Mouse (Mus musculus): ENCODE results near the gene Tmem214. TPM values are rescaled to one million over a fixed set of nuclear protein-coding genes. Genes with fewer than 3 reads are reported as not detected.
A peak's percentile ranks its signal among the peaks of the same experiment; 100 is the strongest.

The Tmem214 gene
- polyA plus RNA-seq, 1 experiment from 2014 or later = 95.2 TPM

DNA sequence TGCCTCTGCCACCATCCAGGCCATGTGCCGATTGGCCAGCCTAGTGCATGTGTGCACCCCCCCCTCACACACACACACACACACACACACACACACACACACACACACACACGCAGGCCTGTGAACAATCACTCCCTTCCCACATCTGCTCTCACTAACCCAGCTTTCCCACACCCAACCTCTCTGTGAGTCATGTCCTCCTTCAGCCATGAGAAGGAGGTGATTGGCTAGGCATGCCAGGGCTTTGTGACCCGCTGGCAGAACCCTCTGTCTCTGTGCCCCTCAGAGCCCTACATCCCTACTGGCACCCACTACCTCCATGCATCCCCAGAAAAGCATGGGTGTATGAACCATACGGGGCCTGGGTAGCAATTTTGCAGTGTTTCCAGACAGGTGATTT lies 14.3 kb upstream of the Tmem214 start:
- 70% methylated on average over 4 of the region's 4 CpGs for WGBS
- ATAC-seq (ENCODE audit: low FRiP score, low read depth) = no peak
- Histone ChIP-seq H3K27me3 (no peaks in the 10 kb centered on the region), H3K27ac (no peak overlapping the region), H3K4me2 (replicated peaks) (no peak overlapping the region), H3K9me3 (no peaks in the 10 kb centered on the region), H3K36me3 (no peaks in the 10 kb centered on the region), H3K4me3 (no peak overlapping the region), H3K9ac (no peak overlapping the region), H3K4me1 (peaks cover 7% of the 10 kb centered on the region; the same call in 1 of the 2 replicates)

DNA sequence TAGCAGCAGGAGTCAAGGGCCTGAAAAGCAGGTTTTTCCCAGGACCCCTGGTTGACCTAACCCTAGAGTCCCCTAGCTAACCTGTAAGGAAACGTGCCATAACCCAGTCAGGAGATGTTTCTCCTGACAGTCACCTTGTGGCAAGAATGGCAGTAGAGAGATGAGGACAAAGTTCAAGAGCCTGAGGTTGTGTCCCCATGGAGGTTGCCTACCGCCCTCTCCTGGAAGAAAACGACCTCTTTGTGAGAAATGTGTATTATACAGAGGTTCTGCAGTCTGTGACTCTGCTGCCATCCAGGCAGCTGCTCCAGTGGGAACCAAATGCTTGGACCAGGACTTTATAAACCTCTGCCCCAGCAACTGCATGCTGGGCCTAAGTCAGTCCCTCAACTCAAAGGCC lies 12.1 kb upstream of the Tmem214 start:
- H3K36me3 ChIP-seq = no peaks in the 10 kb centered on the region
- no peak overlapping the region for H3K4me3 ChIP-seq
- H3K4me2 ChIP-seq (replicated peaks) = no peak overlapping the region
- H3K9me3 ChIP-seq = no peaks in the 10 kb centered on the region
- H3K9ac ChIP-seq = no peak overlapping the region
- no peak for ATAC-seq (ENCODE audit: low FRiP score, low read depth)
- H3K27ac ChIP-seq = no peak overlapping the region
- 51% methylated on average over 3 of the region's 3 CpGs for WGBS
- H3K27me3 ChIP-seq = no peaks in the 10 kb centered on the region
- no peaks in the 10 kb centered on the region; the same call in 1 of the 2 replicates for H3K4me1 ChIP-seq

DNA sequence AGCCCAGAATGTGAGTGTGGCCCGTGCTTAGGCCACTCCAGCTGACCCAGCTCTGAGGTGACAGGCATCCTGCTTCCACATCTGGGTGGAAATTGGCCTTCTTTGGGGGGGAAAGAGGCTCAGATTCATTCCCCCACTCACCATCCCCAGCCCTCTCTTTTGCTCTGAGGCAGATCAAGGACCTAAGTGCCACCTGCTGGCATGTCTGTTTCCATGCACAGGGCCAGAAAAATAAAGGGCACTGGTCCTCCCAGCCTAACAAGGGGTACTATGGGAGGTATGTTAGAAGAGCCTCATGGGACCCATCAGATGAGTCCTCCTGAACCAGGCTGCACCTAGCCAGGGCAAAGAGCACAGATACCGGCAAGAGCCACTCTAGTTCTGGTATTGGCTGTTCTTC lies 11.7 kb upstream of the Tmem214 start:
- no peak overlapping the region for H3K4me3 ChIP-seq
- no peak overlapping the region for H3K27ac ChIP-seq
- no peaks in the 10 kb centered on the region for H3K36me3 ChIP-seq
- no peak overlapping the region for H3K9ac ChIP-seq
- ATAC-seq (ENCODE audit: low FRiP score, low read depth) = no peak
- H3K9me3 ChIP-seq = no peaks in the 10 kb centered on the region
- H3K27me3 ChIP-seq = no peaks in the 10 kb centered on the region
- 70% methylated on average over 2 of the region's 2 CpGs for WGBS
- no peak overlapping the region for H3K4me2 ChIP-seq (replicated peaks)
- H3K4me1 ChIP-seq = no peaks in the 10 kb centered on the region; the same call in 1 of the 2 replicates

DNA sequence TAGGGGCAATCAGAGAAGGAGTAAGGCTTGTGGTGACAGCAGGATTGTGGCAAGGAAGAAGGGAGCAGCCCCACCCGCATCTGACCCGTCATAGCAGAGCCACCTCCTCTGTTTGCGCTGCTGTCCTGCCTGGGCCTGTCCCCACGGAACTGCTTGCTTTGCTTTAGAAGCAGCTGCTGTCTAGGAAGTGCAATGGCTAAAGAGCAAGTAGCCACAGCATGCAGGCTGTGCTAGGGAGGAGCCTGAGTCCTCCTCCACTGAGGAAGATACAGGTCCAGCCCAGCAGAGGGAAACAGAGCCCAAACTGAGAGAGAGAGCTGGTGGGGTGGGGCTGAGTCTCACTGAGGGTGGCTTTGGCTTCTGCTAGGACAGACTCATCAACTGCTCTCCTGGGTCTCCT lies 4.0 kb upstream of the Tmem214 start:
- no peak overlapping the region for H3K27ac ChIP-seq

DNA sequence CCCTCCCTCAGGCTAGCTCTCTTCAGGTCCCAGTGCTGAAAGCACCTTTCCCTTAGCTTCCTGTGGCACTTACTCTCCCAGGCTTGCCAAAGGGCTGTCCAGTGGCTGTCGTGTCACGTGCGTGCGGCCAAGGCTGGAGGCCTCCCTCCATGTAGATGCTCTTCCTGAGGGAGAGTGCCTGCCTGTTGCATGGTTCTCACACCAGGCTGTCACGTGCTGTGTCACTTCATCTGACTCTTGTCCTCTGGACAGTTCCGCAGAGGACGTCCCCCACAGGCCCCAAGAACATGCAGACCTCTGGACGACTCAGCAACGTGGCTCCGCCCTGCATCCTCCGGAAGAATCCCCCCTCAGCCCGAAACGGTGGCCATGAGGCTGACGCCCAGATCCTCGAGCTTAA lies 3.5 kb upstream of the Tmem214 start:
- Histone ChIP-seq H3K9me3 (no peaks in the 10 kb centered on the region), H3K27me3 (no peaks in the 10 kb centered on the region), H3K36me3 (peaks cover 32% of the 10 kb centered on the region), H3K4me1 (peaks cover 6% of the 10 kb centered on the region; the same call in 1 of the 2 replicates), H3K4me2 (replicated peaks) (no peak overlapping the region), H3K27ac (no peak overlapping the region), H3K4me3 (no peak overlapping the region), H3K9ac (no peak overlapping the region)
- 43% methylated on average over 15 of the region's 15 CpGs for WGBS
- no peak for ATAC-seq (ENCODE audit: low FRiP score, low read depth)

More for the DNA sequence above, 4.0 kb upstream of the Tmem214 start:
- Histone ChIP-seq H3K9ac (no peak overlapping the region), H3K4me2 (replicated peaks) (no peak overlapping the region), H3K27me3 (no peaks in the 10 kb centered on the region), H3K4me1 (peaks cover 4% of the 10 kb centered on the region; the same call in 1 of the 2 replicates), H3K4me3 (no peak overlapping the region), H3K9me3 (no peaks in the 10 kb centered on the region), H3K36me3 (peaks cover 32% of the 10 kb centered on the region)
- 34% methylated on average over 4 of the region's 4 CpGs for WGBS
- ATAC-seq (ENCODE audit: low FRiP score, low read depth) = no peak

DNA sequence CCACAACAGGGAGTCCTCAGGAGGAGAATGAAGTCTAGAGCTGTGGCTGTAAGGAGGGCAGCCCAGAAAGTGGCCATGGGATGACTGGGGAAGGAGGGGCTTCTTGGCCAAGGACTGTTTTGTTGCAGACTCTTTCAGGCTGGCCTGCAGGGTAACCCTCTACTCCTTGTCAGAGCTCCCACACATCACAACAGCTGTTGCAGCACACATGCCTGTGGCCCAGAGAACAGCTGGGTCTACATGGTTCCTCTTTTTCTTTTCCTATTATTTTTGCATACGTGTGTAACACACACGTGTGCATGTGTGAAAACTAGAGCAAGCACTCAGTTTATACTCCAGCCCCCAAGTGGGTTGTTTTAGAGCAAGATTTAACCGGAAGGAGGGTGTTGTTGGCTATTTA lies 941 bp upstream of the Tmem214 start:
- H3K4me3 ChIP-seq = no peak overlapping the region
- no peak overlapping the region for H3K27ac ChIP-seq
- no peaks in the 10 kb centered on the region for H3K9me3 ChIP-seq
- peaks cover 46% of the 10 kb centered on the region for H3K36me3 ChIP-seq
- no peak for ATAC-seq (ENCODE audit: low FRiP score, low read depth)
- no peak overlapping the region for H3K9ac ChIP-seq
- 84% methylated on average over 3 of the region's 3 CpGs for WGBS
- peaks cover 20% of the 10 kb centered on the region for H3K4me1 ChIP-seq
- H3K4me2 ChIP-seq (replicated peaks) = no peak overlapping the region
- H3K27me3 ChIP-seq = no peaks in the 10 kb centered on the region

DNA sequence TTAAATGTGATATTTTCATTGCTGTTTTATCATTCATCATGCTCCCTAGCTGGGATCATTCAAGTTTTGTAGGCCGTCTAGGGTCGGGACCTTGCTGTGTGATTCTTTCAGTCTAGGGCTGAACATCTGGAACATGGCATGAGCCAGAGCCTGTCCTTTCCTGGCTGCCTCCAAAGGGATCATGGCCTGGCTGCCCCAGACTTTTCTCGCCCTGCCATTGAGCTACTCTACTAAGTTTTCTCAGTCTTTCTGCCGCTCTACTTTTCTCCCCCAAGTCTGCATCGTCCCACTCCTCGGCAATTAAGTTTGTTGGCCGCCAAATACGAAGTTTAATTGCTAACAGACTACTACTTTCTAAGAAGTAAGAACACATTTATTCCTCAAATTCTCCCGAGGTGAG lies 1.2 kb downstream of the Tmem214 start:
- H3K27me3 ChIP-seq = no peaks in the 10 kb centered on the region
- ATAC-seq (ENCODE audit: low FRiP score, low read depth) = peak; percentile 14; the same call in 1 of the 2 replicates
- peak overlapping the region; percentile 95 for H3K9ac ChIP-seq
- H3K9me3 ChIP-seq = no peaks in the 10 kb centered on the region
- H3K36me3 ChIP-seq = peaks cover 60% of the 10 kb centered on the region
- 9% methylated on average over 9 of the region's 9 CpGs for WGBS
- peak overlapping the region; percentile 88 for H3K4me3 ChIP-seq
- H3K4me1 ChIP-seq = peaks cover 20% of the 10 kb centered on the region
- peak overlapping the region; percentile 83 for H3K4me2 ChIP-seq (replicated peaks)
- H3K27ac ChIP-seq = peak overlapping the region; percentile 67; the same call in 1 of the 2 replicates

DNA sequence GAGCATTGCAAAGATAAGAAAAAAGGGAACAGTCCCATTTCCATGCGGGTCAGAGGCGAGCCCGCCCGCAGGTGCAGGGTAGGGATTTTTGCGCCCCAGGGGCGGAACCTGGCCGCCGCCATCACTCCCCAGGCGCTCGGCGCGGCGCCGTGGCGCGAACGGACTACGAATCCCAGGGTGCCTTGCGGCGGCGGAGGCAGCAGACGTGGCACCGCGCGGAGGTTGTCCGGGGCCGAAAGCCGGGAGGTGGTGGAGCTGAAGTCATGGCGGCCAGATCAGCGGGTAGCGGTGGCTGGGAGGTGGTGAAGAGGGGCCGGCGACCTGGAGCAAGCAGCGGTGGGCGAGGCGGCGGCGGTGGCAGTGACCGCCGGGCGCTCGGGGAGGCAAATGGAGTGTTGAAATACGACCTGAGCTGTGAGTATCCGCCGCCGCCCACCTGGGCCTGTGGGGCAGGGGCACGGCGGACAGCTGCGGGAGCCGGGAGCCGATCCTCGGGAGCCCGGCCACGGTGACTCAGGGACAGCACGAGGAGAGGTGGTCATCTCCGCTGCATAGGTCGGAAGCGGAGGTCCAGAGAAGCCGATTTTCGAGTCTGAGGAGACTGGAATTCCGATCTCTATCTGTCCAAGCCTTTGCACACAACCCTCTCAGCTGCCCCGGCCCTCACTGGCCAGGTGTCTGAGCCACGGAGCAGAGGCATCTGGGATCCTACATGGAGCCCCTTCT lies 1.8 kb downstream of the Tmem214 start:
- ATAC-seq (ENCODE audit: low FRiP score, low read depth) = peak; percentile 92
- peak overlapping the region; percentile 88 for H3K4me3 ChIP-seq
- peaks cover 20% of the 10 kb centered on the region for H3K4me1 ChIP-seq
- peaks cover 60% of the 10 kb centered on the region for H3K36me3 ChIP-seq
- under 1% methylated on average over 61 of the region's 63 CpGs for WGBS
- no peaks in the 10 kb centered on the region for H3K27me3 ChIP-seq
- peak overlapping the region; percentile 83 for H3K4me2 ChIP-seq (replicated peaks)
- no peaks in the 10 kb centered on the region for H3K9me3 ChIP-seq
- H3K27ac ChIP-seq = peak overlapping the region; percentile 67
- H3K9ac ChIP-seq = peak overlapping the region; percentile 95

DNA sequence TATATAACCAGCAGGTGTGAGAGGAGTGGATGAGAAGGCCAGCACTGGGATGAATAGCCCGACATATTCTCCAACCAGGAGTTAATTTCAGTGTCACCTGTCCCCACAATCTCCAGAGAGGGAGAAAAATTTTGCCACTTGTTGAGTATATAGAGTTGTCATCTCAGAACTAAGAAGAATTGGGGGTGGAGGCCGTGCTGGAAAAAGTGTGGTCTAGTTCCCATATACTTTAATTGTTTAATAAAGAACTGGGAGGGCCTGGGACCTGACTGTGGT lies 2.3 kb downstream of the Tmem214 start:
- H3K27ac ChIP-seq = peak overlapping the region; percentile 67
- WGBS = 20% methylated on average over 2 of the region's 2 CpGs
- peaks cover 60% of the 10 kb centered on the region for H3K36me3 ChIP-seq

DNA sequence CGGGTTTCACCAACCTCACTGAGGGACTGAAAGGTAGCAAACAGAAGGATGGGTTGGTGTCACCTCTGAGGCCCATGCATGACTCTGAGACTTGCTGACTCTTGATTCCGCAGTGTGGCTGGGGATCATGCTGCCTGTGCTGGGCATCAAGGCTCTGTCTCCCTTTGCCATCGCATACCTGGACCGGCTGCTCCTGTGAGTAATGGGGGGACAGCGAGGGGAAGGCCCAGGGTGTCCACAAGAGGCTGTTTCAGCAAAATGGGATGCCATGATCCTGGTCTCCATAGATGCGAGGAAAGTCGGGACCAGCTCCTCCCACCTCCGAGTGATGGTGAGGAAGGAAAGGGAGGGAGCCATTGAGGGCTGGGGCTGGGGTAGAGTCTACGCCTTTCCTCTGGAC lies 4.8 kb downstream of the Tmem214 start:
- peaks cover 70% of the 10 kb centered on the region for H3K36me3 ChIP-seq
- WGBS = 91% methylated on average over 9 of the region's 9 CpGs

More for the DNA sequence above, 2.3 kb downstream of the Tmem214 start:
- peak overlapping the region; percentile 95 for H3K9ac ChIP-seq
- H3K4me1 ChIP-seq = peaks cover 20% of the 10 kb centered on the region
- H3K4me3 ChIP-seq = peak overlapping the region; percentile 88
- H3K9me3 ChIP-seq = no peaks in the 10 kb centered on the region
- ATAC-seq (ENCODE audit: low FRiP score, low read depth) = no peak
- H3K4me2 ChIP-seq (replicated peaks) = peak overlapping the region; percentile 83
- no peaks in the 10 kb centered on the region for H3K27me3 ChIP-seq

DNA sequence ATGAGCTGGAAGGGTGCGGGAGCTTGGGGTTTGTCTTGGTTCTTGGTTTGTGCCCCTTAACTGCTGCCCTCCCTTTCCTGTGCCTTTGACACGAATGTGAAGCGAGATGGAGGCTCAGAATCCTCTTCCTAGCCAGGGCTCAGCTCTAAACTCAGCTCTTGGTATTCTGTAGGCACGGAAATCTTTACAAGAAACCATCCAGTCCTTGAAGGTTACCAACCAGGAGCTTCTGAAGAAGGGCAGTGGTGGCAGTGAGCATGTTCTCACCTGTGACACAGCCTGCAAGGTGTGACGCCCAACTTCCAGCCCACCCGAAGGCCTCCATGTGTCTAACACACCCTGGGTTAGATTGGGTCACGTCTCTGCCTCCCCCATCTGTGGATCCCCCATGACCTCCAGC lies 6.6 kb downstream of the Tmem214 start:
- H3K9ac ChIP-seq = no peak overlapping the region
- peaks cover 32% of the 10 kb centered on the region for H3K4me1 ChIP-seq
- H3K9me3 ChIP-seq = no peaks in the 10 kb centered on the region
- H3K36me3 ChIP-seq = peaks cover 76% of the 10 kb centered on the region
- no peak for ATAC-seq (ENCODE audit: low FRiP score, low read depth)
- no peak overlapping the region for H3K27ac ChIP-seq
- H3K4me3 ChIP-seq = no peak overlapping the region
- 92% methylated on average over 7 of the region's 7 CpGs for WGBS
- no peak overlapping the region for H3K4me2 ChIP-seq (replicated peaks)
- H3K27me3 ChIP-seq = no peaks in the 10 kb centered on the region

More for the DNA sequence above, 4.8 kb downstream of the Tmem214 start:
- H3K4me2 ChIP-seq (replicated peaks) = no peak overlapping the region
- no peak overlapping the region for H3K9ac ChIP-seq
- H3K9me3 ChIP-seq = no peaks in the 10 kb centered on the region
- H3K27ac ChIP-seq = no peak overlapping the region
- no peak overlapping the region for H3K4me3 ChIP-seq
- H3K27me3 ChIP-seq = no peaks in the 10 kb centered on the region
- no peak for ATAC-seq (ENCODE audit: low FRiP score, low read depth)
- peaks cover 25% of the 10 kb centered on the region for H3K4me1 ChIP-seq

DNA sequence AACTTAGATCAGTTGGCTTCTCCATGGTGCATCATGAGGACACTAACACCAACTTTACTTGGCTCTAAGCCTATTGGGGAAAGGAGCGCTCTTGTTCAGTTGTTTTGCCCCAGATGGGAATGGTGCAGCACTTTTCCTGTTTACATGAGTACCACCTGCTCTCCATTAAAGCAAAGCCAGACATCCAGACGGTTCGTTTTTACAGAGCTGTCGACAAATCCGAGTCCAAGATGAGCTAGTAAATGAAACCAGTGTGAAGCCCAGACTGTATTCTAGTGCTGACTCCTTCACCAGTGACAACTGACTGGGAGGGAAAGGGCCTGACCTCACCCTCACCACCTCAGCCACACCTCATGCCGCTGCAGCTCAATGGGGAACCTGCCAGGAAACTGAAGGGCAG lies 10.8 kb downstream of the Tmem214 start:
- H3K4me2 ChIP-seq (replicated peaks) = 0 out of 2 replicates have a peak overlapping the region, but pooled peaks have one; percentile 16
- H3K9me3 ChIP-seq = no peaks in the 10 kb centered on the region
- H3K9ac ChIP-seq = peak overlapping the region; percentile 8; the same call in 1 of the 2 replicates
- H3K36me3 ChIP-seq = peaks cover 45% of the 10 kb centered on the region
- H3K4me1 ChIP-seq = peaks cover 18% of the 10 kb centered on the region
- no peaks in the 10 kb centered on the region for H3K27me3 ChIP-seq
- ATAC-seq (ENCODE audit: low FRiP score, low read depth) = no peak; the same call in 1 of the 2 replicates
- H3K27ac ChIP-seq = peak overlapping the region; percentile 69
- H3K4me3 ChIP-seq = no peak overlapping the region
- 11% methylated on average over 6 of the region's 6 CpGs for WGBS
